In the genomic region with DNA sequence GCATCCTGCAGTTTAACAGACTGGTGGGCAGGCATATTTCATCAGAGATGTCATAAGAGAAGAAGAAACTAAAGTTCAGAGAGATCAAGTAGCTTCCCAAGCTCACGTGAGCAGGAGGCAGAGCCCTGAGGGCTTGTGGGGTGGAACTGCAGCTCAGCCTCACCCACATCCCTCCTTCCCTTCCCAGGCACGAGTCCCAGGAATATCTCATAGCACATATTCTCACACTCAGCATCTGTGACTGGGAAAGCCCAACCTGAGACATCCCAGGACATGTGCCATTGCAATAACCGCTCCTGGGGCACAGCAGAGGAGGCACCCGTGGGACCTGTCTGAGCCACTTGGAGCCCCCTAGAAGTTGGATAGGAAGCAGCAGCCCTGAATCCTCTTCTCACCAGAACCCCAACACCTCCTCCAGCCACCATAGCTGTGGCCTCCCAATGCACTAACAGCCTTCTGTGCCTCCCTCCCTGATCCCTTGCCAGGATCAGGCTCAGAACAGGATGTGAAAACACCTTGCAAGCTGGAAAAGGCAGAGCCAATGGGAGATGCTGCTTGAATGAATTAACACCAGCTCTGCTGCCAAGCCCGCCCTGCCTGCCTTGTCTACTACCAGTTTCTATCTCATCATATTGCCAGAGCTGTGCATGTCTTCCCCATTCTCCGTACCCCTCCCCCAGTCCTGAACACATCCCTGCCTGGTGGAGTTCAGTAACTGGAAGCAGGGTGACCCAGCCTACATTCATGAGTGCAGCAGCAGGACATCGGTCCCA, we compare ENCODE assay signal across 20 mouse cellular contexts.
DNase-seq lines count a peak whose midpoint lies in the region; ATAC-seq and TF ChIP-seq lines count a peak whose summit lies in the region.
"Had no signal": no experiment of that assay in that cellular context is flagged by ENCODE, and none has a peak within 500 bp of the region (broad histone marks: within the 10 kb centered on the region; RNA-seq: fewer than 3 reads in every experiment).

No protein-coding gene starts in this region.

- no peak overlapping the region for H3K9ac ChIP-seq in forebrain, embryonic 14.5 days (ENCODE audit: low read length)
- no peak overlapping the region for H3K9ac ChIP-seq in forebrain, embryonic 12.5 days
- H3K9ac ChIP-seq in neural tube, embryonic 15.5 days (replicated peaks) = no peak overlapping the region
- H3K9ac ChIP-seq: heart, embryonic 15.5 days; liver, embryonic 12.5 days; lung, embryonic 14.5 days had no signal

- H3K4me3 ChIP-seq in forebrain, embryonic 14.5 days (ENCODE audit: low read depth, low read length) = no peak overlapping the region
- no peak overlapping the region for H3K4me3 ChIP-seq in forebrain, embryonic 12.5 days (replicated peaks)
- H3K4me3 ChIP-seq in neural tube, embryonic 15.5 days (replicated peaks) = no peak overlapping the region
- H3K4me3 ChIP-seq in kidney, adult 2 months (ENCODE audit: insufficient read depth, low read depth, low read length) = no peak overlapping the region
- H3K4me3 ChIP-seq: heart, adult 2 months; heart, embryonic 15.5 days; liver, embryonic 12.5 days had no signal

- H3K4me1 ChIP-seq in forebrain, embryonic 14.5 days (ENCODE audit: control insufficient read depth, insufficient read depth, low read length) = no peaks in the 10 kb centered on the region
- no peaks in the 10 kb centered on the region for H3K4me1 ChIP-seq in forebrain, embryonic 12.5 days
- no peaks in the 10 kb centered on the region for H3K4me1 ChIP-seq in neural tube, embryonic 15.5 days
- H3K4me1 ChIP-seq in kidney, adult 2 months (ENCODE audit: control insufficient read depth, insufficient read depth, low read length) = no peaks in the 10 kb centered on the region
- H3K4me1 ChIP-seq: heart, embryonic 15.5 days; liver, embryonic 12.5 days had no signal

- no peak for TF ChIP-seq CTCF in kidney, adult 2 months (conservative IDR thresholded peaks at IDR 0.05; ENCODE audit: insufficient read depth, insufficient read length, low read depth, low read length)

- ATAC-seq in forebrain, embryonic 14.5 days = peak; percentile 75; the same call in 1 of the 2 replicates
- ATAC-seq in forebrain, embryonic 12.5 days (ENCODE audit: low FRiP score) = no peak
- no peak for ATAC-seq in neural tube, embryonic 15.5 days (ENCODE audit: low FRiP score)
- ATAC-seq: liver, embryonic 12.5 days had no signal

- intact Hi-C loops in left cerebral cortex, postnatal 36 days (cut with DNase I) = no loop called here

- H3K27ac ChIP-seq in forebrain, embryonic 14.5 days (ENCODE audit: low read depth, low read length) = no peak overlapping the region
- no peak overlapping the region for H3K27ac ChIP-seq in forebrain, embryonic 12.5 days
- H3K27ac ChIP-seq in neural tube, embryonic 15.5 days (replicated peaks) = no peak overlapping the region
- no peak overlapping the region for H3K27ac ChIP-seq in kidney, adult 2 months (ENCODE audit: insufficient read depth, low read depth, low read length)
- H3K27ac ChIP-seq: heart, adult 2 months; heart, embryonic 15.5 days; liver, embryonic 12.5 days; macrophage had no signal

- no peaks in the 10 kb centered on the region for H3K36me3 ChIP-seq in forebrain, embryonic 14.5 days (ENCODE audit: control insufficient read depth, insufficient read depth, low read length)
- H3K36me3 ChIP-seq in forebrain, embryonic 12.5 days (replicated peaks) = no peaks in the 10 kb centered on the region
- H3K36me3 ChIP-seq in neural tube, embryonic 15.5 days = no peaks in the 10 kb centered on the region
- H3K36me3 ChIP-seq in kidney, adult 2 months (ENCODE audit: control insufficient read depth, insufficient read depth, low read length) = no peaks in the 10 kb centered on the region
- H3K36me3 ChIP-seq: heart, embryonic 15.5 days; liver, embryonic 12.5 days had no signal

- no peak overlapping the region for H3K4me2 ChIP-seq in forebrain, embryonic 14.5 days (ENCODE audit: low read length)
- H3K4me2 ChIP-seq in forebrain, embryonic 12.5 days = no peak overlapping the region
- H3K4me2 ChIP-seq in neural tube, embryonic 15.5 days = no peak overlapping the region
- H3K4me2 ChIP-seq: heart, embryonic 15.5 days; liver, embryonic 12.5 days; lung, embryonic 14.5 days; midbrain, embryonic 11.5 days had no signal

- 69% methylated on average over 7 of the region's 7 CpGs for WGBS in forebrain, embryonic 14.5 days
- 78% methylated on average over 7 of the region's 7 CpGs for WGBS in forebrain, embryonic 12.5 days
- WGBS in neural tube, embryonic 15.5 days = 73% methylated on average over 7 of the region's 7 CpGs
- 65% methylated on average over 7 of the region's 7 CpGs for WGBS in kidney, adult 2 months

- DNase-seq in forebrain, embryonic 14.5 days (ENCODE audit: low spot score) = peak; percentile 85
- DNase-seq in right cerebral cortex, adult 18-20 months = peak; percentile 63
- no peak for DNase-seq in right cerebral cortex, postnatal 4 days
- peak; percentile 54 to 74 for DNase-seq in left cerebral cortex, postnatal 36 days (ENCODE audit: low spot score in 2 of 2)
- no peak for DNase-seq in spleen, adult 18-20 months
- no peak for DNase-seq in kidney, adult 2 months
- DNase-seq: adrenal gland, postnatal 10 days; cerebellum, adult 8-10 months; gastrocnemius, postnatal 10 days; heart, adult 2 months; kidney, adult 9 months; kidney, postnatal 4 days; lung, embryonic 14.5 days; thymus, postnatal 36 days had no signal

- no peak for TF ChIP-seq POLR2A in kidney, adult 2 months (IDR thresholded peaks at IDR 0.05; ENCODE audit: low read depth, low read length)

- no peaks in the 10 kb centered on the region for H3K27me3 ChIP-seq in forebrain, embryonic 14.5 days (replicated peaks; ENCODE audit: control insufficient read depth, insufficient read depth, low read length)
- no peaks in the 10 kb centered on the region for H3K27me3 ChIP-seq in forebrain, embryonic 12.5 days
- H3K27me3 ChIP-seq in neural tube, embryonic 15.5 days (replicated peaks) = no peaks in the 10 kb centered on the region
- no peaks in the 10 kb centered on the region for H3K27me3 ChIP-seq in kidney, adult 2 months (replicated peaks; ENCODE audit: control insufficient read depth, insufficient read depth, low read length)
- H3K27me3 ChIP-seq: heart, embryonic 15.5 days; liver, embryonic 12.5 days had no signal

- H3K9me3 ChIP-seq in forebrain, embryonic 14.5 days (replicated peaks; ENCODE audit: control insufficient read depth, low read length) = no peaks in the 10 kb centered on the region
- no peaks in the 10 kb centered on the region for H3K9me3 ChIP-seq in forebrain, embryonic 12.5 days
- H3K9me3 ChIP-seq in neural tube, embryonic 15.5 days (replicated peaks) = no peaks in the 10 kb centered on the region
- H3K9me3 ChIP-seq: heart, embryonic 15.5 days; liver, embryonic 12.5 days had no signal

Comparison
In these comparisons a context has a peak if more than half of its experiments do, and no peak if none do; other contexts are left out.
1. DNase-seq: peak in forebrain, embryonic 14.5 days (single experiment), right cerebral cortex, adult 18-20 months (single experiment) and left cerebral cortex, postnatal 36 days (2 of 2); none in right cerebral cortex, postnatal 4 days (single experiment), spleen, adult 18-20 months (0 of 2) and kidney, adult 2 months (single experiment).